Mouse (Mus musculus): ENCODE data around the gene Eef2kmt.
"Not testable (repeated sequence)": the region's sequence is repeated elsewhere in the genome, so short reads cannot be mapped to it uniquely, and the experiment has no call there.

Eef2kmt gene

DNA sequence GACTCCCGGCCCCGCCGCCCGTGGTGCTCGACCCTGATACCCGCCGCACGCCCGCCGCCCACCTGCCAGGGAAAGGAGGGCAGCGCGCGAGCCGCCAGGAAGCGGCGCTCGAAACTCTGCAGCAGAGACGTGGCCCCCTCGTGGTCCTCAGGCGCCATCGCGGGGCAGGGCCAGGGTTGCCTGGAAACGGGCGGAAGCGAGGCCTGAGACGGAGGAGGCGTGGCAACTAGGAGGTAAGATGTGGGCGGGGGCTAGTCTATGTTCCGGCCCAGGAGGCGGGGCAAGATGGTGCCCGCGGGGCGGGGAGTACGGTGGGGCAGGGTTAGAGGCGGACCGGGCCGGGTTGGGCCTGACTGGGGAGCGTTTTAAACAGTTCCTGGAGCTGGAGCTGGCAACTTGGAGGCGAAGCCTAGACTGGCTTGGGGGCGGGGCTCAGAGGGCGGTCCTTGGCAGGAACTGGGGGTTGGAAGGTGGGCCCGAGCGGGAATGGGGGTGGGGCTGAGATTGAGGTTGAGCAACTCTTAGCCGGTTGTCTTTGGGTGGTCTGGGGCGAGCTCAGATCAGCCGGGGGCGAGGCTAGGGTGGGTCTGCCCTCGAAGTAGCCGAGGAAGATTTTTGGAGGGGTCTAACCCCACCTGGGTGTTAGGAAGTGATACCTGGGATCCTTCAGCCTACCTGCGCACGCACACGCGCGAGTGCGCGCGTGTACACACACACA is at the start of gene Eef2kmt:
TSS of gene Eef2kmt (minus strand) at position 205 of the 718 bp plus-strand sequence.
- peak; percentile 100 for DNase-seq (ENCODE audit: low spot score)

- no peak for DNase-seq (ENCODE audit: low spot score)
These were observed 39.5 kb upstream of the Eef2kmt start for GRCm38 (mm10) chr16:5295238-5295637.

- DNase-seq (ENCODE audit: low spot score) = no peak
These were observed 29.6 kb upstream of the Eef2kmt start for GRCm38 (mm10) chr16:5285376-5285775.

DNA sequence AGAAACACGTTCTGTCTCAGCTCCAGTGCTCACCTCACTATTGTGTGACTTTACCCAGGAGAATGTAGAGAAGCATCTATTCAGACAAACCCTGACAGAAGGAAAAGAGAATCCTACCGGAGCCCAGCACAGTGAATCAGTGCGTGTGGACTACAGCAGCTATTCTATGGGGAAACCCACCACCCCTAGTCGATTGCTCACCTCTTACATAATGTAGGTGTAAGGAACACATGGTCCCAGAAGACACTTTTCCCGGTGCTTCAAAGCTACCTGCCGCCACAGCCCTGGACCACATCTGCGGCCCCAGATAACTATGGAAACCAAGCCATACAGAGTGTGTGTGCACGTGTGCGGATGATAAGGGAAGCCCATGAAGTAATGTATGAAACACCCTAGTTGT is 26.9 kb upstream of the Eef2kmt start:
- no peak for DNase-seq (ENCODE audit: low spot score)

DNA sequence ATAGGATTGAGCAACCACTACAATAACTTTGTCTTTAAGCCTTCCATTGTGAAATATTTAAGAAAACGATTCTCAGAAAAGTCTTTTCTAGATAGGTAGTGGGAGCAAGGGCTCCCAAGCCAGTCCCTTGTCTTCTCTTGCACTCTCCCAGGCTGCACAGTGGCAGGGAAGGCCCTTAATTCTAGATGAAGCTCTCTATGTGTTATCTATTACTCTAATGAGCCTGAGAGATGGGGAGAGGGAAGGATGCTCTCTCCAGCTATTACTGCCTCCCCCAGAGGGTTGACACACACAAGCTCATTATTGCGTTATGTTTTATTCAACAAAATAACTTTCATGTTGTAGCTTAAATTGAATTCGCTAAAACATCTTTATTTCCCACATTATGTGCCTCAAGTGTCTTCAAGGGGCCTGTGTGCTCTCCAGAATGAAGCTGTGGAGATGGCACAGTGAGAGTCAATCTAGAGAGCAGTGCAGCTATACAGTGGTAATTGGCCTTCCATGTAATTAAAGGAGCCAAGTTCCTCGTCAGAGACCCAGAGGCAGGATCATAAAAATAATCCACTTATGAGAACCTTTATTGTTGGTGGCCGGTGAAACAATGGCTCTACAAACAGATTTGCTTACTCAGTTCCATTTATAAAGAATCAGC is 23.9 kb upstream of the Eef2kmt start:
- DNase-seq (ENCODE audit: low spot score) = no peak

GRCm38 (mm10) chr16:5272371-5272770 is 16.6 kb upstream of the Eef2kmt start:
- DNase-seq (ENCODE audit: low spot score) = no peak

DNA sequence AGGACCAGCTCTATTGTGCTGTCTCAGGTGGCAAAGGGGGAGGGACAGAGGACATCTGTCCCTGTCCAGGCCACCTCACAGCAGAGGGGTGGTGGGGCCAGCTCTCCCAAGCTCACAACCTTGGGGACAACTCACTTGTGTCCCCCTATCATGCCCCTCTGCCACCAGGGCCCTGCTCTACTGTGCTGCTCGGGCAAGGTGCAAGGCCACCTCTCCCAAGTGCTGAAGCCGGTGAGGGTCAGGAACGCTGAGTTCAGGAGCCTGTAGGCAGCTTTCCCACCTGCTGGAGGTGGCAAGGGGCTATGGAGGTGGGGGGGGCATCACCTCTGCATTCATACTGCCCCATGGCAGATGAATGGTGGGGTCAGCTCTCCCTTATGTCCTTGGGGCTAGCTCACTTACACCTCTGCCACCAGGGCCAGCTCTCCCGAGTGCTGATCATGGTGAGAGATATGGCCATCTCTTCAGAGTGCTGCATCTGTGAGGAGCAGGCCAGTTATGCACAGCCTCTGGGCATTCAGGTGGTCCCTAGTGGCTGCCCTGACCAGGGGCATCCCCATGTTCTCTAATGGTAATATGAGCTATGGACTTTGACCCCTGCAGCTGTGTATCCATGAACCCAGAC is 15.7 kb upstream of the Eef2kmt start:
- no peak for DNase-seq (ENCODE audit: low spot score)

DNA sequence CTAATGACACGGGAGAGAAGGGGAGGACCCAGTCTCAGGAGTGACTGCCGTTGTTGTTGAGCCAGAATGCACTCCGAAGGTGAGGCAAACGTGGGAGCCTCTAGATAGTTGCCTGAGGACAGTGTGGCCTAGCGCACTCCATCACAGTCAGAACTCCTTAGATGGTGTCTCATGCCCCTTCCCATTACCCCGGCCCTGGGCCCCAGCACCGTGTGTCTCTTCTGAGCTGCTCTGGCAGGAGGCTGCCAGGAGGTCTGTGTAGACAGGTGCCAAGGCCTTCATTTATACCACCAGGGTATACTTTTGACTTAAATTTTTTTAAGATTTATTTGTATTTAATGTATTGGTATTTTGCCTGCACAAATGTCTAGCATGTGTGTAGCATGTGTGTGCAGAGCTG is 8.1 kb upstream of the Eef2kmt start:
- DNase-seq (ENCODE audit: low spot score) = no peak

GRCm38 (mm10) chr16:5263156-5263555 is 7.4 kb upstream of the Eef2kmt start:
- DNase-seq (ENCODE audit: low spot score) = peak; percentile 72

- DNase-seq (ENCODE audit: low spot score) = peak; percentile 63
These were observed 572 bp downstream of the Eef2kmt start for GRCm38 (mm10) chr16:5255081-5255740.

DNA sequence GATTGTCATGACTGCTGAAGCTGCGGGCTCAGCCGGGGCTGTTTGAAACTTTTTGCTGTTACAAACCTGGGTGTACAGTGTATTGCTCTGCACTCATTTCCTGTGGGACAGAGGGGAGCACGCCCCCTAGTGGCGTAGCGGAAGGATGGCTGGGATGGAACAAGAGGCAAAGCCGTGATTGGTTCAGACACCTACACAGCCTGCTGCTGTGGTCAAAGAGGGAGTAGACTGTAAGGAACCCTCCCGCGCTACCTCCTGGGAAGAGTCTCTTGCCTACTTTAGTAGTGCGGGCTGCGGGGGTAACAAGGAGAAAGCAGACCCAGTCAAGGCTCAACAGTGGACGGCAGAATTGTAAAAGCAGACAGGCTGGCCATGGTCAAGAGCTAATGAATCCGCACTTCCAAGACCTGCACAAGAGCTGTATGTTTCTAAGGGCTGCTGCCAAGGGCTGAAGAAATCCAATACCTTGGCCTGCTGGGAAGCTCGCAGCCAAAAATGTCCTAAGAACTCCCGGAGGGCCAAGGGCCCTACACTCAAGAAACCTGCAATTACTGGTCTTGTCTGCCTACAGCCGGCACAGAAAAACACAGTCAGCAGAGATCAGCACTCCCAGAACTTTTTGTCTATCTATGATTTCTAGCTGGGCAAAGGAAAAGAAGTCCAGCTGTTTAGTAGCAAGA is 1.3 kb downstream of the Eef2kmt start:
- peak; percentile 94 for DNase-seq (ENCODE audit: low spot score)

DNA sequence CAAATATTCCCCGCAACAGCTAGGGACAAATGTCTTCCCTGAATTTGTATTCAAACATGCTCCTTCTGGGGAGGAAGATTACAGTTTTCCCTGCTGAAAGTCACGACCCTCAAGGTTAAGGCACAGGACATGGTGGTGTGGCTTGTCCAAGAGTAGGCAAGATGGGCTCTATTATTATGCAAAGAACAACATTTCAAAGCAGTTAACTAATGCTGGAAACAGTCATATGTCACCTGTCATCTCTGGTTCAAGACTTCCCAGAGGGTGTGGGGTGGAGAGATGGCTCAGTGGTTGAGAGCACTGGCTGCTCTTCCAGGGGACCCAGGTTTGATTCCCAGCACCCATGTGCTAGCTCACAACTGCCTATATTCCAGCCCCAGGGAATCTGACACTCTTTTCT is 3.5 kb downstream of the Eef2kmt start:
- DNase-seq (ENCODE audit: low spot score) = no peak

DNA sequence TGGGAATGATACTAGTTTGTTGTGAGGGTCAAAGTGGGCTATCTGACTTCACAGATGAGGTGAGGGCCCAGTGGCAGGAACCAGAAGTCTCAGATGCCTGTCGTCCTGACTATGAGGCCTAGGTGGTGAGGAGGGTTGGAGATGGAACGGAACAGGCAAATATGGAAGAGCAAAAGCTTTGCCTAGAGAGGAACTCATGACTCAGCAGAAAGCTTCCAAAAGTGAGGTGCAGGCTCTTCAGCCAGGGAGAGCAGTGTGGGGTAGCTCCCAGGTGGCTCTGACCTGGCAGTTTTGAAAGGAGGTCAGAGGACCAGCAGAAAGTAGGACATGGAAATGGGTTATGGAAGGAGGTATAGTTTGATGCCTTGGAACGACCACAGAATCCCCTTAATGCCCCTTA is 4.9 kb downstream of the Eef2kmt start:
- no peak for DNase-seq (ENCODE audit: low spot score)

DNA sequence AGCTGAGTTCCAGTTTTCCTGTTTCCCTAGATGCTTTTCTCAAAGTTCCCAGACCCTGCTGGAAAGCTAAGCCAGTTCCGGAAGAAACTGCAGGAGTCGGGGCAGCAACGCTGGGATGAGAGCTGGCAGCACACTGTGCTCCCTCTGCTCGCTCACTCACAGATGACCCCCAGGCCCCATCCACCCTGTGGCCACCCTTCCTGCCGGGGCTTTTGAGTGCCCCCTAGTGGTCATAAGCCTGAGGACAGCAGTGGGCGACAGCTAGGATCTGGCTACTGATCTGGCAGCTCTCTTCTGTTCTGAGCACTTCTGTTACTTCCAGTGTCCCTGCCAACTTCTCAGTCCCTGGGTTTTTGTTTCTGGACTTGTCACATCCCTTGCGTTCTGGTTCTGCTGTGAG is 11.4 kb downstream of the Eef2kmt start:
- peak; percentile 64 for DNase-seq (ENCODE audit: low spot score)

DNA sequence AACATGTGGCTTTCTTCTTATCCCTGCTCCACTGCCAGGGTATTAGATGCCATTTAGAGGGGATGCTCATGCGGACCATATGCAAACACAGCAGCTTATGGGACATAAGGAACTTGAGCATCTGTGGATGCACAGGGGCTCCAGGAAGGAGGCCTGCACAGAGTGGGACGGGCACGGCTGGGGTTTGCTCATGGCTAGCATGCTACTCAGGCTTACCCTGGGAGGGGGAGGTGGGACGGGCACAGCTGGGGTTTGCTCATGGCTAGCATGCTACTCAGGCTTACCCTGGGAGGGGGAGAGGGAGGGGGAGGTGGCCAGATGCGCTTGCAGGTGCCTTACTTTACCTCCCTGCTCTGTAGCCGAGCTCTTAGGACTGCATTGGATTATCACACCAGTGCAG is 12.9 kb downstream of the Eef2kmt start:
- no peak for DNase-seq (ENCODE audit: low spot score)

DNA sequence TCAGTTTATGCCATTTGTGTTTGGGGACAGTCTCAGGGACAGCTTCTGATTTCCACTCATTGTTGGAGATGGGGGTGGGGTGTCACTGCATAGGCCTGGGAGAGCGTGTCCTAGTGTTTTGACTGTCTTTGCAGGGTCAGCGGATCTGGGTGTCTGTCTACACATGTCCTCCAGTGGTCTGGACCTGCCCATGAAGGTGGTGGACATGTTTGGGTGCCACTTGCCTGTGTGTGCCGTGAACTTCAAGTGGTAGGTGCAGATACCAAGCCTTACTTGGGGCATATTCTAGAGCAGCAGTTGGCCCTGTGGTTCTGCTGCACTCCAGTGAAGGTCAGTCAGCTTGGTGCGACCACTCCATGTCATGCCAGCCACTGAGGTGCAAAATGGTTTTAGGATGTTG is 13.4 kb downstream of the Eef2kmt start:
- no peak for DNase-seq (ENCODE audit: low spot score)

DNA sequence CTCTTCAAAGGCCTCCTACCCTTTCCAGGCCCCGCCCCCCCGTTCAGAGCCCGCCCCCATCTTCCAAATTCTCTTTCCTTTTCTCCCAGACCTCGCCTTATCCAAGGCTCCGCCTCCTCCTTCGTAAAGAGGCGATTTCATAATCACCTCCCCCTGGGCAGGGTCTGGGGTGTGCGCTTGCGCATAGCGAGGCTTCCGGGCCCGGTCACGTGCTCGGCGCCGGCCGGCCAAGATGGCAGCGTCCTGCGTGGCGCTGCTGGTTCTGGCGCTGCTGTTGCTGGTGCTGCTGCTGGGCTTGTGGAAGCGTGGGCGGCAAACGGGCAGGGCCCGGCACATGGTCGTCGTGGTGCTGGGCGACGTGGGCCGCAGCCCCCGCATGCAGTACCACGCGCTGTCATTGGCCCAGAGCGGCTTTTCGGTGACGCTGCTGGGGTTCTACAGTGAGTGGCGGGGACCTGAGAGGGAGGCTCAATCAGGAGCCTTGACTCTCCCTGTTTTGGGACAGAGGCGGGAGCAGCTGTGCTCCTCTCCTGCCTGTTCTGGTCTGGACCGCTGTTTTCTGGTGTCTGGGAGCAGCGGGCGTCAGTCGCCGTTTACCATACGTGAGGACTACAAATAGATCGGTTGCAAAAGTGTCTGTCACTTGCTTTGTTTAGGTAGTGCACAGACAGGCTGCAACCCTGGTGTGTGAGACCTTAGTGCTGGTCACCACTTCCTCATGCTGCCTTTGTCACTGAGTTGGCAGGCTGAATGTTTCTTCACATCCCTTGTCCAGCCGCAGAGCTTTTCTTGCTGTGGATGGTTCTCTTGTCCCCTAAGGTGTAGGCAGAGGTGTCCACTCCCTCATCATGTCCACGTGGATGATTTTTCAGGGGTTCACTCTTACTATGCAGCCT is 22.1 kb downstream of the Eef2kmt start, which contains the start of gene Alg1:
TSS of gene Alg1 (plus strand) at position 204 of the 896 bp plus-strand sequence.
- peak; percentile 97 for DNase-seq (ENCODE audit: low spot score)

DNA sequence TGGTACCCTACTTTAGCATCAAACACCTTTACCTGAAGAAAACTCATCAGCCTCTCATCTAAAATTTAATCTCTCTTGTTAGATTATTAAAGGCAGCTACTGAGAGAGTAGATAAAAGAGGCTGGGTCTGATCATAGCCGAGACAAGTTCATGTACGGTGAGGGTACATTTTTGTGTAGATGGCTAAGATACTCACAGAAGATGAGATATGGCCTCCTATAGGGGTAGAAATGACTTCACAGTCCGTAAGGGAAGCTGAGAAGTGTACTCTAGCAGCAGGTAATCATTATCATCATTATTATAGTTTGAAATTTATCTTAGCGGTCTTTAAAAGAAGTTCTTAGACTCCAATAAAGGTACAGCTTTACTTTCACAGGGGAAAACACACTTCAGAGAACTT is 22.8 kb downstream of the Eef2kmt start:
- no peak for DNase-seq (ENCODE audit: low spot score)

- not testable (repeated sequence) for DNase-seq (ENCODE audit: low spot score)
These were observed 27.7 kb downstream of the Eef2kmt start for GRCm38 (mm10) chr16:5228103-5228502.

DNA sequence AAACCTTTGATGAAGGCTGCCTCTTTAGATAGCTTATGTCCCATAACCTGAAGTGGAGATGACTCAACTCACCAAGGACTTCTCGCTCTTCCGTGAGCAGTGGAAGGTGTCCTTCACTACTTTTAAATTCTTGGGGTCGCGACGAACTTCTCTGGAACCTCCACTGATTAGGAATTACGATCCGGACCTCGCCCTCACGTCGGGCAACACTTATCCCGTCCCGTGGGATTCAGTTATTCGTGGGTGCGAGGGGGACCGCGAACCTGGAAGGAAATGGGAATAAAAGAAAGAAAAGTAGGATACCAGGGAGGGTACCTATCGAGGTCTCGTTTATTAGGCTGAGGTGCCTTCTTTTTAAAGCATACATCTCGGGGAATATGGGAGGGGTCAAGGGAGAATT is 28.3 kb downstream of the Eef2kmt start:
- not testable (repeated sequence) for DNase-seq (ENCODE audit: low spot score)

DNA sequence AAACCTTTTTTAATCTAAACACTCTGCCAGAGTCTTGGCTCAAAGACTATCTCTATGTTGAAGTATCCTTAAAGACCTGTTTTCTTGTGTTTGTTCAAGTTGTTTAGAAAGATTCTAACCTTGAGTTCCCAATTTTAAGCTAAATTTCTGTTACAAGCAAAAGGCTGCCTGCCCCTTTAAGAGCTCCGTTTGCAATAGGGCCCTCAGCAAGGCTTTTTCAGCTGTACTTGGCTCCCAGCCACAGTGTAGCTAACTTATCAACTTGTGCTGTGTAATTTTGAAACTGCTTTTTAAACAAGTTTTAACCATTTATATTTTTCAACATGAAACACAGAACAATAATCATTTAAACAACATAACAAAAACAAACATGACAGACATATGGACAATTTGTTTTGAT is 29.2 kb downstream of the Eef2kmt start:
- not testable (repeated sequence) for DNase-seq (ENCODE audit: low spot score)

All from embryo, embryonic 10 days (tissue).